Mouse (Mus musculus) liver, adult 2 months (tissue): Measurements from ENCODE around the gene Fgfr2. TPM values are rescaled to one million over a fixed set of nuclear protein-coding genes. Genes with fewer than 3 reads are reported as not detected.

ENCODE experiments used
- DNase-seq: peaks from one replicate; pipeline ENCODE4 v3.0.0-alpha.2; 2011; ENCODE audit warnings: low read depth, low spot score; ENCODE audit errors: extremely low read depth
- H3K27ac ChIP-seq: fragments of 200-500 bp; replicated peaks from 2 replicates; pipeline ENCODE4 v1.5.1; 2012; ENCODE audit warnings: low read depth, mild to moderate bottlenecking, control low read depth, inconsistent platforms, low read length; ENCODE audit not compliant: insufficient read depth
- H3K27me3 ChIP-seq: fragments of 200-500 bp; 2 replicates; pipeline ENCODE4 v1.6.1; 2012; ENCODE audit warnings: mild to moderate bottlenecking, moderate library complexity, low read length, inconsistent platforms; ENCODE audit not compliant: control insufficient read depth, insufficient read depth
- H3K36me3 ChIP-seq: fragments of 200-500 bp; 2 replicates; pipeline ENCODE4 v1.6.1; 2012; ENCODE audit warnings: low read length, inconsistent platforms; ENCODE audit not compliant: control insufficient read depth, insufficient read depth
- H3K4me1 ChIP-seq: fragments of 200-500 bp; 2 replicates; pipeline ENCODE4 v1.6.1; 2011; ENCODE audit warnings: low read length; ENCODE audit not compliant: control insufficient read depth, insufficient read depth
- H3K4me3 ChIP-seq: fragments of 200-500 bp; 2 replicates; pipeline ENCODE4 v1.5.1; 2011; ENCODE audit warnings: low read depth, mild to moderate bottlenecking, control low read depth, low read length, moderate library complexity; ENCODE audit not compliant: insufficient read depth
- H3K79me2 ChIP-seq: fragments of 200-500 bp; 2 replicates; pipeline ENCODE4 v1.6.1; 2012; ENCODE audit warnings: inconsistent platforms, mild to moderate bottlenecking, low read length, moderate library complexity; ENCODE audit not compliant: control insufficient read depth, insufficient read depth
- H3K9ac ChIP-seq: fragments of 200-500 bp; 2 replicates; pipeline ENCODE4 v1.6.1; 2012; ENCODE audit warnings: low read depth, mild to moderate bottlenecking, control low read depth, inconsistent platforms, low read length
- CTCF ChIP-seq: fragments of 200-500 bp; IDR thresholded peaks from 2 replicates; pipeline ENCODE4 v1.5.1; 2011; ENCODE audit warnings: low read depth, low read length, control low read depth
- POLR2A ChIP-seq: fragments of 200-500 bp; IDR thresholded peaks from 2 replicates; pipeline ENCODE4 v1.6.1; 2011; ENCODE audit warnings: low read length, control low read depth; ENCODE audit not compliant: insufficient read depth; ENCODE audit errors: extremely low read depth
- WGBS: fragments of 180-500 bp; shearing (Covaris S2); methylation state at CpG from one replicate; pipeline ENCODE4 v1.1.7; 2018; 5-methylcytosine and 5-hydroxymethylcytosine counted together
- polyA plus RNA-seq: library from polyadenylated mRNA; depleted of rRNA; stranded (reverse); fragments of >200 nt; gene quantifications from 2 replicates; pipeline ENCODE4 v1.2.3, GENCODE M21; 2012
- total RNA-seq: library from RNA; depleted of rRNA; stranded (reverse); fragments of >200 nt; gene quantifications from 2 replicates; pipeline ENCODE4 v1.2.3, GENCODE M21; 2014

Gene Fgfr2
- total and polyA plus RNA-seq, 2 experiments = 16.7 to 35.2 TPM

DNA sequence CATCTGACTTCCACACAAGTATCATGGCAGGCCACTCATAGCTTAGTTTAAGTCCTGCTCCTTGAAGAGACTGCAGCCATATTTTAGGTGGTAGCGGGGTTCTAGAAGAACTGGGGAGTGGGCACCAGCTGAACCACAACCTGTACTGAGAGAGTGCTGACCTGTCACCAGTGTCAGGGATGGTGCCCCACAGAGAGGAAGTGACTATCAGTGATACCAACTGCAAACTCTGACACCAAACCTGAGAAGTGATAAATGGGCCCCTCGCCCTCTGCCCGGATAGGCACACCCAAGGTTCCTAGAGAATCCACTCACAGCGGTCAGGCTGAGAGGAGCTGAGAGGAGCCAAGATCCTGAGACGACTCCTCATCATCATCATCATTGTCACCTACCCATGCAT lies 318.2 kb downstream of the Fgfr2 start:
- no peak overlapping the region for H3K9ac ChIP-seq
- 91% methylated on average over 5 of the region's 5 CpGs for WGBS
- H3K4me3 ChIP-seq = no peak overlapping the region
- no peak for TF ChIP-seq POLR2A
- no peak for TF ChIP-seq CTCF
- peaks cover 36% of the 10 kb centered on the region for H3K79me2 ChIP-seq
- H3K27me3 ChIP-seq = no peaks in the 10 kb centered on the region
- DNase-seq = no peak
- peaks cover 26% of the 10 kb centered on the region for H3K4me1 ChIP-seq
- no peak overlapping the region for H3K27ac ChIP-seq
- H3K36me3 ChIP-seq = no peaks in the 10 kb centered on the region

DNA sequence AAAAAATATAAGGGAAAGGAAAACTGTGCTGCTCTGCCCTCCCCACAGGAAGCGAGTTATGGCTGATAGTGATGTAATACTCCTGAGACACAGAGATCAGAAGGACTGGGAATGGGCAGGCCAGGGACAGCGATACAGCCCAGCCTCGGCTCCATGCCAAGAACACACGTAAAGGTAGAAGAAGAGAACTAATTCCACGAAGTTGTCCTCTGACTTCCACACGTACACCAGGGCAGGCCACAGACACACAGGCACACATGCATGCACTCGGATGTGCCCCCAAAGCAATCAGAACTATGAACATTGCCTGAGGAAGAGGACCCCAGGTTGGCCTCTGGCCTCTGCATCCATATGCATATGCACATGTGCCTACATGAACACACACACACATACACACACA lies 318.7 kb downstream of the Fgfr2 start:
- Histone ChIP-seq H3K79me2 (peaks cover 37% of the 10 kb centered on the region), H3K9ac (no peak overlapping the region), H3K36me3 (no peaks in the 10 kb centered on the region), H3K4me3 (no peak overlapping the region), H3K27me3 (no peaks in the 10 kb centered on the region), H3K4me1 (peaks cover 28% of the 10 kb centered on the region), H3K27ac (0 out of 2 replicates have a peak overlapping the region, but pooled peaks have one; percentile 5)
- no peak for DNase-seq
- 71% methylated on average over 7 of the region's 7 CpGs for WGBS
- TF ChIP-seq POLR2A (no peak), CTCF (no peak)

DNA sequence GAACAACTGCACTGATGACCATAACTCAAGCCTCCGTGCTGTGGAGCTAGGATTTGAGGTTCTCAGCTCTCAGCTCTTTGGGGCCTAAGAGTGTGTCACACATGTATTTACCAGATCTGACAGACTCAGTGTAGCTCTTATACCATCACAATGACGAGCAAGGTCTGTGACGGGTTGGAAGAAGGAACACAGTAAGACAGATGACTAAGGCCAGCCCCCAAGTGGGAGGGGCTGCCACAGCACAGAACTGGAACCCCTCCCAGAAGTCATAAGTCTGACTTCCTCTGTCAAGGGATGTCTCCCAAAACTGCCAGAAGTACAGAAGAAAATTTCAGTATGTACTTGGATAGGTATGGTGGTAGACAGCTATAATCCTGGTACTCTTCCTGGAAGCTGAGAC lies 319.2 kb downstream of the Fgfr2 start:
- Histone ChIP-seq H3K36me3 (no peaks in the 10 kb centered on the region), H3K9ac (no peak overlapping the region), H3K27me3 (no peaks in the 10 kb centered on the region), H3K27ac (no peak overlapping the region), H3K4me1 (peaks cover 33% of the 10 kb centered on the region), H3K79me2 (peaks cover 37% of the 10 kb centered on the region), H3K4me3 (no peak overlapping the region)
- TF ChIP-seq CTCF (no peak), POLR2A (no peak)
- DNase-seq = no peak
- 58% methylated on average over 3 of the region's 3 CpGs for WGBS

DNA sequence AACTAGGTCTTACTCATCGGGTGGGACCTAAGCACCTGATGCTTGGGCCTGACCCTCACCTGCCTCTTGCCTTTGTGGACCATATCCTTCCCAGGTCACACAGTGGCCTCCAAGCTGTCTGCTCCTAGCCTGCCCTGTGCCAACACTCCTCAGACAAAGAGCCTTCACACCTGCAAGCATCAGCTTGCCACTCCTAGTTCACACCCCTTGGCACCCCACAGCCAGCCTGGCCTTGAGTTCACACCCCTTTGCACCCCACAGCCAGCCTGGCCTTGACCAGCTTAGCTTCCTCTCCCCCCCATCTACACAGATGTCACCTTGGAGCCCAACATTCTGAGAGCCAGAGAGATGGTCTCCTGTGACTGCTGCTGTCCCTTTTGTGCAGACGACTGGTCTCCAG lies 319.8 kb downstream of the Fgfr2 start:
- H3K9ac ChIP-seq = no peak overlapping the region

DNA sequence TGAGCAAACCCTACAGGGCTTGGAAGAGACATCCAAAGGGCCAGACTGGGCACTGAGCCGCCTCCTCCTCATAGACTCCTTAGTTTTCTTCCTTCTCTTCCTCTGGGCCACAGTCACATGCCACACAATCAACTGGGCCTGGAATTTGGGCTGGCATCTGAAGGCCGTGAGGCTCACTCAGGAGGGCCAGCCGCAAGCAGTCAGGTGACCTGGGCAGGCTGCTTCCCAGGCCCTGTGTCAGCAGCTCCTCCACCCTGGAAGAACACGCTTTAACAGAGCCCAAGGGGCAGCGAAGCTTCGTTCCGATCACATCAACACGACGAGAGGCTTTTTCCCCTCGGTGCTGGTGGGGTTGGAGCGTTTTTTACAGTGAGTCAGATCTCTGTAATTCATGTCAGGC lies 320.5 kb downstream of the Fgfr2 start:
- Histone ChIP-seq H3K79me2 (peaks cover 37% of the 10 kb centered on the region), H3K4me3 (no peak overlapping the region), H3K27me3 (no peaks in the 10 kb centered on the region), H3K9ac (no peak overlapping the region), H3K27ac (no peak overlapping the region), H3K4me1 (peaks cover 31% of the 10 kb centered on the region), H3K36me3 (no peaks in the 10 kb centered on the region)
- WGBS = 81% methylated on average over 11 of the region's 11 CpGs
- no peak for DNase-seq
- TF ChIP-seq CTCF (no peak), POLR2A (no peak)

More for the DNA sequence above, 319.8 kb downstream of the Fgfr2 start:
- DNase-seq = no peak
- 63% methylated on average over 2 of the region's 2 CpGs for WGBS
- Histone ChIP-seq H3K27me3 (no peaks in the 10 kb centered on the region), H3K4me3 (no peak overlapping the region), H3K79me2 (peaks cover 35% of the 10 kb centered on the region), H3K27ac (no peak overlapping the region), H3K4me1 (peaks cover 33% of the 10 kb centered on the region), H3K36me3 (no peaks in the 10 kb centered on the region)
- TF ChIP-seq POLR2A (no peak), CTCF (no peak)

DNA sequence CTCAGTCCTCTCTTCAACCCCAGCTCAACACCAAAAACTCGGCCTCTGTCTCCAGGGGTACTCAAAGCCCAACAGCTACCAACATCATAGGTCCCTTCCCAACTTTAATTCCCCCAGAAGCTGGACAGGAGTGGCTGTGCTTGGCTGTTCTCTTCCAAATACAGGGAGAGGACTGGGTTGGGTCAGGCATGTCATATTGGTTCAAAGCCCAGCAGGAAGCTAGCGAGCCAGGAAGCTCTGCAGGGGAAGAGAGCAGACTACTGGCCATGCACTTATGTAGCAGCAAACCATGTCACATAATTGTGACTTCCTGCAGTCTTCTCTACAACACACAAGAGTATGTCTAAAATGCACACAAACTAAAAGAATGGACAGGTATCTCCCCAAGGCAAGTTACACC lies 321.1 kb downstream of the Fgfr2 start:
- H3K36me3 ChIP-seq = no peaks in the 10 kb centered on the region
- no peak overlapping the region for H3K4me3 ChIP-seq
- H3K27ac ChIP-seq = peak overlapping the region; percentile 53; the same call in 1 of the 2 replicates
- WGBS = 73% methylated on average over 2 of the region's 2 CpGs
- no peaks in the 10 kb centered on the region for H3K27me3 ChIP-seq
- TF ChIP-seq POLR2A (no peak), CTCF (no peak)
- peaks cover 31% of the 10 kb centered on the region for H3K4me1 ChIP-seq
- no peak for DNase-seq
- no peak overlapping the region for H3K9ac ChIP-seq
- peaks cover 37% of the 10 kb centered on the region for H3K79me2 ChIP-seq
